Mouse (Mus musculus) gastrocnemius, postnatal 14 days (tissue): ENCODE measurements around the gene 1700001C02Rik. TPM values are rescaled to one million over a fixed set of nuclear protein-coding genes. Genes with fewer than 3 reads are reported as not detected.

Experiments
- total RNA-seq, 2 experiments: library from RNA; stranded (reverse); gene quantifications; 2 replicates each; pipeline ENCODE4 v1.2.3; 2021

Gene 1700001C02Rik
- total RNA-seq, 2 experiments from 2014 or later: not detected

Other genes with a start within 250 kb of the 1700001C02Rik start
- 10 to 100 TPM in 1 of 2 experiments, 1 to 10 TPM in 1; 9.0 to 11.2 TPM for gene Selenoi, start 233.5 kb upstream of the 1700001C02Rik start, total RNA-seq
- gene Drc1, start 184.7 kb upstream of the 1700001C02Rik start, total RNA-seq: under 1 TPM in 1 of 2 experiments, not detected in 1; 0.29 TPM
- gene Otof, start 4.1 kb upstream of the 1700001C02Rik start, total RNA-seq: under 1 TPM; 0.12 to 0.20 TPM
- gene Cib4, start 79.8 kb downstream of the 1700001C02Rik start, total RNA-seq: not detected
- 1 to 10 TPM in 1 of 2 experiments, under 1 TPM in 1; 0.42 to 1.2 TPM for gene Kcnk3, start 122.1 kb downstream of the 1700001C02Rik start, total RNA-seq
- 10 to 100 TPM; 11.8 to 13.8 TPM for gene Slc35f6, start 181.9 kb downstream of the 1700001C02Rik start, total RNA-seq
- gene Cenpa, start 200.7 kb downstream of the 1700001C02Rik start, total RNA-seq: 10 to 100 TPM in 1 of 2 experiments, 1 to 10 TPM in 1; 7.0 to 10.2 TPM
- 1 to 10 TPM; 1.6 to 2.0 TPM for gene Dpysl5, start 245.5 kb downstream of the 1700001C02Rik start, total RNA-seq